8 mouse cellular contexts compared by ENCODE assay signal in genomic region chr3:137952914-137953880, GRCm38 (mm10). TPM values are rescaled to one million over a fixed set of nuclear protein-coding genes. Genes with fewer than 3 reads are reported as not detected.
DNase-seq lines count a peak whose midpoint lies in the region; ATAC-seq and TF ChIP-seq lines count a peak whose summit lies in the region.

No protein-coding gene starts in this region.

- H3K4me1 ChIP-seq in forebrain, embryonic 15.5 days: peaks cover 10% of the 10 kb centered on the region
- H3K4me1 ChIP-seq in limb, embryonic 15.5 days: peaks cover 15% of the 10 kb centered on the region
- H3K4me1 ChIP-seq in midbrain, embryonic 16.5 days (ENCODE audit: control insufficient read depth, insufficient read depth, low read length): peaks cover 11% of the 10 kb centered on the region
- H3K4me1 ChIP-seq in thymus, adult 2 months (replicated peaks; ENCODE audit: control insufficient read depth, insufficient read depth, low read length): peaks cover 31% of the 10 kb centered on the region

- no peaks in the 10 kb centered on the region for H3K9me3 ChIP-seq in forebrain, embryonic 15.5 days
- no peaks in the 10 kb centered on the region for H3K9me3 ChIP-seq in limb, embryonic 15.5 days
- H3K9me3 ChIP-seq in midbrain, embryonic 16.5 days (replicated peaks; ENCODE audit: control insufficient read depth, low read length, poor library complexity, severe bottlenecking): no peaks in the 10 kb centered on the region

- H3K4me3 ChIP-seq in forebrain, embryonic 15.5 days: no peak overlapping the region
- no peak overlapping the region for H3K4me3 ChIP-seq in limb, embryonic 15.5 days
- H3K4me3 ChIP-seq in midbrain, embryonic 16.5 days (ENCODE audit: low read depth, low read length): no peak overlapping the region
- H3K4me3 ChIP-seq in thymus, adult 2 months (ENCODE audit: control insufficient read depth, insufficient read depth, low read length): no peak overlapping the region

- H3K36me3 ChIP-seq in forebrain, embryonic 15.5 days: no peaks in the 10 kb centered on the region
- no peaks in the 10 kb centered on the region for H3K36me3 ChIP-seq in limb, embryonic 15.5 days
- H3K36me3 ChIP-seq in midbrain, embryonic 16.5 days (ENCODE audit: control insufficient read depth, insufficient read depth, low read length): no peaks in the 10 kb centered on the region
- H3K36me3 ChIP-seq in thymus, adult 2 months (ENCODE audit: control insufficient read depth, insufficient read depth, low read length): peaks cover 18% of the 10 kb centered on the region

- peak overlapping the region; percentile 55 for H3K27ac ChIP-seq in forebrain, embryonic 15.5 days (replicated peaks)
- H3K27ac ChIP-seq in limb, embryonic 15.5 days: 0 out of 2 replicates have a peak overlapping the region, but pooled peaks have one; percentile 2
- H3K27ac ChIP-seq in midbrain, embryonic 16.5 days (ENCODE audit: low read length): peak overlapping the region; percentile 72
- H3K27ac ChIP-seq in thymus, adult 2 months (ENCODE audit: control insufficient read depth, insufficient read depth, low read length): peak overlapping the region; percentile 40

- peak; percentile 87 for DNase-seq in CD4-positive, CD25-positive, alpha-beta regulatory T cell, adult 2 months (ENCODE audit: low read depth, low spot score)
- DNase-seq in Muller cell, postnatal 12 days (ENCODE audit: inconsistent ontology term): peak; percentile 29
- DNase-seq in induced T-regulatory cell, adult 2 months (ENCODE audit: low read depth): peak; percentile 90
- peak; percentile 55 for DNase-seq in thymus, adult 2 months
- no peak for DNase-seq in yolk sac, embryonic 10.5 days (ENCODE audit: low spot score)

- no peak overlapping the region for H3K9ac ChIP-seq in forebrain, embryonic 15.5 days (replicated peaks)
- H3K9ac ChIP-seq in limb, embryonic 15.5 days: no peak overlapping the region
- 0 out of 2 replicates have a peak overlapping the region, but pooled peaks have one; percentile 17 for H3K9ac ChIP-seq in midbrain, embryonic 16.5 days (ENCODE audit: low read depth, low read length)

- no peaks in the 10 kb centered on the region for H3K27me3 ChIP-seq in forebrain, embryonic 15.5 days
- no peaks in the 10 kb centered on the region for H3K27me3 ChIP-seq in limb, embryonic 15.5 days
- H3K27me3 ChIP-seq in midbrain, embryonic 16.5 days (ENCODE audit: control insufficient read depth, insufficient read depth, low read depth, low read length): no peaks in the 10 kb centered on the region
- no peaks in the 10 kb centered on the region for H3K27me3 ChIP-seq in thymus, adult 2 months (ENCODE audit: control insufficient read depth, insufficient read depth, low read length)

- ATAC-seq in forebrain, embryonic 15.5 days (replicated peaks): peak; percentile 92
- ATAC-seq in limb, embryonic 15.5 days (ENCODE audit: insufficient number of reproducible peaks, low FRiP score, low TSS enrichment, low read depth): no peak
- peak; percentile 96 for ATAC-seq in midbrain, embryonic 16.5 days

- no peak overlapping the region for H3K4me2 ChIP-seq in forebrain, embryonic 15.5 days (replicated peaks)
- no peak overlapping the region for H3K4me2 ChIP-seq in limb, embryonic 15.5 days
- peak overlapping the region; percentile 32 for H3K4me2 ChIP-seq in midbrain, embryonic 16.5 days (ENCODE audit: low read length)

- 72% methylated on average over 14 of the region's 14 CpGs for WGBS in forebrain, embryonic 15.5 days
- 59% methylated on average over 14 of the region's 14 CpGs for WGBS in limb, embryonic 15.5 days
- WGBS in midbrain, embryonic 16.5 days: 59% methylated on average over 14 of the region's 14 CpGs
- 8% methylated on average over 14 of the region's 14 CpGs for WGBS in thymus, adult 2 months

- no peak for TF ChIP-seq POLR2A in thymus, adult 2 months (IDR thresholded peaks at IDR 0.05; ENCODE audit: control insufficient read depth, extremely low read depth, insufficient read depth, low read length, poor library complexity)

- TF ChIP-seq CTCF in thymus, adult 2 months (IDR thresholded peaks at IDR 0.05; ENCODE audit: borderline replicate concordance, control insufficient read depth, extremely low read depth, insufficient read depth, low read length, poor library complexity): no peak

RNA-seq across cellular contexts. Expression of gene Dapp1, which starts 28.1 kb away (rescaled TPM):
- polyA plus RNA-seq in forebrain, embryonic 15.5 days (2015; fragmentation: Nextera tagmentation; extraction: Ambion mirVana): 3.7 and 4.3 TPM in 2 replicates
- polyA plus RNA-seq in limb, embryonic 15.5 days (2015; fragmentation: Nextera tagmentation; extraction: Ambion mirVana): 10.3 and 10.7 TPM in 2 replicates
- 1.5 and 2.7 TPM in 2 replicates for polyA plus RNA-seq in midbrain, embryonic 16.5 days (2015; fragmentation: Nextera tagmentation; extraction: Ambion mirVana)
- 13.9 and 16.0 TPM in 2 replicates for polyA plus RNA-seq in thymus, adult 2 months (2012; rRNA removed)

RNA-seq across cellular contexts. Expression of gene Lamtor3, which starts 34.9 kb away (rescaled TPM):
- 136 and 138 TPM in 2 replicates for polyA plus RNA-seq in forebrain, embryonic 15.5 days (2015; fragmentation: Nextera tagmentation; extraction: Ambion mirVana)
- 116 TPM in 2 replicates for polyA plus RNA-seq in limb, embryonic 15.5 days (2015; fragmentation: Nextera tagmentation; extraction: Ambion mirVana)
- 132 and 133 TPM in 2 replicates for polyA plus RNA-seq in midbrain, embryonic 16.5 days (2015; fragmentation: Nextera tagmentation; extraction: Ambion mirVana)
- 39.0 and 45.9 TPM in 2 replicates for polyA plus RNA-seq in thymus, adult 2 months (2012; rRNA removed)

Comparison
In these comparisons a context has a peak if more than half of its experiments do, and no peak if none do; other contexts are left out.
1. H3K27ac ChIP-seq: peak in every context shown above with its lines; median percentile 72 in midbrain, embryonic 16.5 days; 55 in forebrain, embryonic 15.5 days; 40 in thymus, adult 2 months; 2 in limb, embryonic 15.5 days.